Mouse (Mus musculus) layer of hippocampus, adult 8-10 months (tissue): ENCODE measurements around the gene Eipr1. TPM values are rescaled to one million over a fixed set of nuclear protein-coding genes. Genes with fewer than 3 reads are reported as not detected.

Experiments
- DNase-seq, 2 experiments: peaks; one replicate each; pipeline ENCODE4 v3.0.0; 2022; ENCODE audit warnings: low spot score in 2 of 2
- total RNA-seq, 4 experiments: library from RNA; stranded (reverse); gene quantifications; 2 replicates each; pipeline ENCODE4 v1.2.4; 2022

Eipr1 gene
- total RNA-seq, 4 experiments from 2014 or later = 45.7 to 63.2 (median 54.1) TPM

DNA sequence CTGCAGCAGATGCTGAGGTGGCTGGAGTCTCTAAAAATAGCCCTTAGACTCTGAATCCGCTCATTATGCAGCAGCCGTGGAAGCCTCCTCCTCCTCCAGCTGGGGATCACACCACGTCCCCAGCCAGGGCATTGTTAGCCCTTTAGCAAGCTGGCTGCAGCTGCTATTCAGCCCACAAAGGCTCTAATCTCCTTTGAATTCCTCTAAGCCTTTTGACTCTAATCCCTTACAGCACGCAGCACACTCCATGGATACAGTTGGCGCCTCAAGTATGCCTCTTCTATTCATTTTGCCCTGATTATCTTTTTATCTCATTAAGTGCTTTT, 65.8 kb downstream of the Eipr1 start:
- DNase-seq = peak; percentile 45 to 51

DNA sequence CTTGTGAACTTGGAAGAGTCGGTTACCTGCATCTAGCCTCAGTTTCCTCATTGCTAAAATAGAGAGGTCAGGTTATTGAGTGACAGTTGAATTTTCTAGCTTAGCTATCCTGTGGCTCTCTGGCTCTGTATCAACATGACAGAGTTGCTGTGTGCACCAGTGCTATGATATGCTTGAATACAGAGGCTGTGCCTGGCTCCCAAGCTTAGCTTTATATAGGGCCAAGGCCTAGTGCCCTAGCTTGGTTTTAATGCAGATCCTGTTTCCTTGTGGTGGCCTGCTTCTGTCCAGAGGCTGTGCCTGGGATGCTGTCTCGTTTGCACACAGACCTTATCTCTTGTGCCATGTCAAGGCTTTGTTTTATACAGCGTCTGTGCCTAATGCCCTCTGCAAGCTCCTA, 66.3 kb downstream of the Eipr1 start:
- no peak for DNase-seq

DNA sequence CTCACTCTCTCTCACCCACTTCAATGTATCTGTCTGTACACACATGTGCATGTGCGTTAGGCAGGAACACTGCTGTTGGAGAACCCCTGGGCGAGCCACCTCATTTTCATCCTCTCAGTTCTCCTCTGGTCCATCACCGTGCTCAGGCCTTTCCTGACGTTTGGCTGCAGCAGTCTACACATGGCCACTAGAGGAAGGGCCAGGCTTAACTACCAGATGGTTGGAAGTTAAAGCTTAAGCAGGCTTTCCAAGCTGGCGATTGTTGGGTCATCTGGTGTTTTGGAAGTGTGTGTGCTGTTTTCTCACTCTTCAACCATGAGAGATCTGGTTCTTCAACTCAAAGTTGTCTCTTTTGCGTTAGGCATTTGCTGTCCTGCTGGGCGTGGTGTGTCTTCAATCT, 71.9 kb downstream of the Eipr1 start:
- no peak for DNase-seq

DNA sequence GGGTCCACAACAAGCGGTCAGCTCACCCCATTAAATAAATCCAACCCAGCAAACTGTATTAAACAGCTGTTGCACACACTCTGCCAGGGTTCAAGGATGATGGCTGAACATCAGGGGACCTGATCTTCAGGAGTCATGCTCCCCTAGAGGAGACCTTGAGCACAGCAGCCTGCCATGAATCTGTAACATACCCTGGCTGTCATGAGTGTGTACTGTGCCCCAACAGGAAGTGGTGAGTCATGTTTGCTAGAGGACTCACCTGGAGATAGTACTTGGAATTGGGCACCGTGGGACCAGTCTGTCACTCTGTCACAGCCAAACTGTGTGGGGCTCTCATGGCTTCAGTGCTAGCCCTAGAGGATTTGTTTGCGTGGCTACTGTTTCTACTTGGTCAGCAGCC, 77.9 kb downstream of the Eipr1 start:
- no peak for DNase-seq

DNA sequence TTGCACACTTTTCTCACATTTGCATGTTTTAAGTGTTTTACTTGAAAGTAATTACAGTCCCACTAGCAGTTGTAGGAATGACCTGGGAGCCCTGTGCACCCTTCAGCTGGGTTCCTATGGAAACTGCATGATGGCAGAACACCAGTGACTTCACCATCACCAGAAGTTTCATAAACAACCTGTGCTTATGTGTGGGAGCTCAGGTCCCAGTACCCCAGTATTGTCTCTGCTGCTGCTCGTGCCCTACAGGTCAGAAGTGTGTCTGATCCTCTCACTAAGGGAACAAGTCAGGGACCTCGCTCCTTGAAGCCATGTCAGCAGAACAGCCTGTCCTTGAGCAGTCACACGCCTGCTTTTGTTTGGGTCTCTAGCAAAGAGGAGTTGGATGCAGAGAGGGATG, 78.9 kb downstream of the Eipr1 start:
- no peak for DNase-seq

DNA sequence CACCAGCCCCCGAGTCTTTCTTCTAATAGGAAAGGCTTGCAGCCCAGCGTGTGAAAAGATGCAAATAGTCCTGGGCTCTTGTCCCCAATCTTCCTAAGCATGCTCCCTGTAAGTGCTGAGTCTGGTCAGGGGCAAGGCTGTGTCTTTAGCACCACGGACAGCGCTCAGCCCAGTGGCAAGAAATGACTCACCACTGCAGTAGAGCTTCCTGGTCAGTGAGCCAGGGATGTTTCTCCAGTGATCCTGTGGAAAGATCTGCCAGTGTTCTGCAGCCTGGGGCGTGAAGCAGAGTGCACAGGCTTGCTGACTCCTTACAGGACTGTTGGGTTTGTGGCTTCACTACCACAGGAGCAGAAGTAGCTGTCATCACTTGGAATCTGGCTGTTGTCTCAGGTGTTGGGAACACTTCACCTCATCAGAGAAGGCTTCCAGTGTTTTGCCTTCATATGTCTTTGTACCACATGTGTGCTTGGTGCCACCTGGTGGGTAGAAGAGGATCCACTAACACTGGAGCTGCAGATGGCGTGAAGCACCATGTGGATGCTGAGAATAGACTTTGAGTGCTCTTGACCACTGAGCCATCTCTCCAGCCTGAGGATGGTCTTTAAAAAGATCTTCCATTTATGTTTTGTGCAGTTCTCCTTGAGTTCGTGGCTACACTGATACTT, 79.6 kb downstream of the Eipr1 start:
- DNase-seq = peak; percentile 63 to 74

DNA sequence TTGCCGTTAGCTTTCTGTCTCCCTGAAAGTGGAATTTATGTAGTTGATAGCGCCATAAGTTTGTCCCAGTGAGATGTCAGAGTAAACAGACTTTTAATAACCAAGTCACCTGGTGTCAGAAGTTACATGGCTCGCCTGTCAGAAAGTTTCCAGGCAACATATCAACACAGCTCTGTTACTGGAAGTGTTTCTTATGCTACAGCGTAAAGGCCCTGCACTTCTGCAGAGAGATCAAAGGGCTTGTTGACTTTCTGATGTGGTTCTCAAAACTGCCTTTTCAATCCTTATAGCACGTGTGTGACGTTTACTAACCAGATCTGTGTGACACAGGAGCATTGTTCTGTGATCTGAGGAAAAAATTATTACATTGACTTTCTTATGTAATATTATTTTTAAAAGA, 82.7 kb downstream of the Eipr1 start:
- DNase-seq = no peak

DNA sequence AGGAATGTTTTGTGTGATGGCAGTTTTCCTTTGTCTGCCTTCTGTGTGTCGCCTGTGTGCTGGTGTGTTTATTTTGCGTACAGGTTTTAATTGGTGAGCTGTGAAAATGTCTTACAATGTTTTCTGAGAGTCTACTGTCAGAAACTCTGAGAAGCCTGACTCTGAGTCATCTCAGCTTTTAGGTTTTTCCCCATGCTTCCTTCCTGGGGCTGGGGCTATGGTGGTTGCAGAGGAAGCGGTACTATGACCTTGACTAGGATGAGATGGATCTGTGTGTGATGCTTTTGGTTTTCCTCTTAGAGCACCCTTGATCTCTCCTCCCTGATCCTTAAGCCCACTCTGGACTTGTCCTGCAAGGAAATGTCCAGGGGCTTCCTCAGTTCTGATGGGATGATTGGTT, 84.1 kb downstream of the Eipr1 start:
- no peak for DNase-seq

DNA sequence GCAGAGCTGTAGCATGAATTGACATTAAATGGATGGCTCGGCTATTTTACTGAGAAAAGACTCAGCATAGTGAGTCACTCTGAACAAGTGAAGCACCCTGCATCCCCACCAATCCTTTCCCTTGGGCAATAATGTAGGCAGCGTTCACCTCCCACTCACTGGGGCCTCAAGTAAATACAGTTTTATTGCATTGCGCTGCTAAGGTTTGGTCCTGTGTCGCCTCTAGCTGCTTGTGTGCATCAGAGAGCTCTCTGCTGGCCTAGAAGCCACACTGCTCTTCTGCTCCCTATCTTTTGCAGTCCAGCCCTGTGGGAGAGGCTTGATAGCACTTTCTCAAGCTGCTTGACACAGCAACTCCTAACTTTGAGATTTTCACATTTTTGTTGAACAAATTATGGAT, 86.7 kb downstream of the Eipr1 start:
- DNase-seq = no peak

DNA sequence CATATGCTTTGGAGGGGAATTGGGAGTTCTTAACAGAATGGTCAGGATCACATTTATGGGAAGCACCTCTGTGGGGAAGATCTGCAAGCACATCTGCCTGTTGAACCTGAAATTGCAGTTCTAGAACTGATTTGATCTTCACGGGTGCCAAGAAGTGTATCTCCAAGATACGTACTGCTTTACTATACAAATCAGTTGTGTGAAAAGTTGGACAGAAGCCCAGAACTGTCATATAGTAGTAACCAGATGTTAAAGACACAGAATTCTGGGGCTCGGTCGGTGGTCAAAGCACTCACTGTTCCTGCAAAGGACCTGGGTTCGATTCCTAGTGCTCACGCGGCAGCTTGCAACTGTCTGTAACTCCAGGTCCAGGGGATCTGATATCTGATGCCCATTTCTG, 87.4 kb downstream of the Eipr1 start:
- DNase-seq = no peak

DNA sequence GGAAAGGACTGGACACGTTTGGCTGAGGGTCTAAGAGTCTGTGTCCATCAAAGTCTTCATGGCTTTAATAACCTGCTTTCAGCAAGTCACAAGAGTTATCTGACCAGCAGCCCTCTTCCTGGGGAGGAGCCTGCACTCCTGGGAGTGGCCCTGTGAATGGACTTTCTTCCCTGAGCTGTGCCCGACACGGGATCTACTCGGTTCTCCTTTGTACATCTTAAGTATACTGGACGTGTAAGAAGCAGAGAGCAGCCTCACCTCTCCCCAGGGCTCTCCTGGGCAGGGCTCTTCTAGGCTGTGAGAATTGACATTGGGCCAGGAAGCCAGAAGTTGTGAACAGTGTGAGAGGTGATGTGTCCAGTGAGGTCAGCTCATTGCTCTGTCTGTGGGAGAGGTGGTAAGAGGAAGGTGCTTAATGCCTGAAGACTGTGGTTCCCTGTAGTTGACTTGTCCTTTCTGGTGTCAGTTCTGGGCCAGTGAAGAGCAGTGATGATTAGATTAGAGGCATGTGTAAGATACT, 89.6 kb downstream of the Eipr1 start:
- DNase-seq = no peak

DNA sequence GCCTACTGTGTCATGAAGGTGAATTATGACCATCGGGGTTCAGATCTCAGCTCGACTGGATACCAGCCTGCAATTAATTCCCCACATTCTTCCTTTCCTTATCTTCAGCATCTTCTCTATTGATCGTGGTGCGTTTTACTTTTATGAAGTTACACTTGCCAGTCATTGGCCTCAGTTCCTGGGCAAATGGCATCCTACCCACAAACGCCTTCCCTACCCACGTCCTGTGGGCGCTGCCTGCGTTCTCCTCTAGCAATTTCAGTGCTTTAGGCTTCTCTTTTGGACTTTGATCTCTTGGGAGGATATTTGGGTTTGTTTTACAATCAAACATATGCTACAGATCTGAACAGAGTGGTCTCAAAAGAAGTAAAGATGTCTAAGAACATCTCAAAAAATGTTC, 94.2 kb downstream of the Eipr1 start:
- no peak for DNase-seq

DNA sequence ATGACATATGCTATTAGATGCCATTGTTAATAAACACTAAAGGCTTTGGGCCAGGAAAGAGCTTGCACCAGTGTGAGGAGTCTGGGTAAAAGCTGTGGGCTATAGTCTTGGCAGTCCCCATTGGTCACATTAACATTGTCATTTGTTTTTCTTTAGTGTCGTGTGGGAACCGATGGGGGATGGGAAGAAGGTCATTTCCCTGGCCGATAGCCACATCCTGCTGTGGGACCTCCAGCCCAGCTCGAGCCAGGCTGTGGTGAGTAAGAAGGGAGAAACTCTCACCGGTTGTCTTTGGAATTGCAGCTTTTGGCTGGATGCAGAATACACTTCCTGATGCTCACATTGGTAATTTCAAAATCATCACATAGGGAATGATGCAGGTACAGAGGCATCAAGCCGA, 95.8 kb downstream of the Eipr1 start:
- no peak for DNase-seq

DNA sequence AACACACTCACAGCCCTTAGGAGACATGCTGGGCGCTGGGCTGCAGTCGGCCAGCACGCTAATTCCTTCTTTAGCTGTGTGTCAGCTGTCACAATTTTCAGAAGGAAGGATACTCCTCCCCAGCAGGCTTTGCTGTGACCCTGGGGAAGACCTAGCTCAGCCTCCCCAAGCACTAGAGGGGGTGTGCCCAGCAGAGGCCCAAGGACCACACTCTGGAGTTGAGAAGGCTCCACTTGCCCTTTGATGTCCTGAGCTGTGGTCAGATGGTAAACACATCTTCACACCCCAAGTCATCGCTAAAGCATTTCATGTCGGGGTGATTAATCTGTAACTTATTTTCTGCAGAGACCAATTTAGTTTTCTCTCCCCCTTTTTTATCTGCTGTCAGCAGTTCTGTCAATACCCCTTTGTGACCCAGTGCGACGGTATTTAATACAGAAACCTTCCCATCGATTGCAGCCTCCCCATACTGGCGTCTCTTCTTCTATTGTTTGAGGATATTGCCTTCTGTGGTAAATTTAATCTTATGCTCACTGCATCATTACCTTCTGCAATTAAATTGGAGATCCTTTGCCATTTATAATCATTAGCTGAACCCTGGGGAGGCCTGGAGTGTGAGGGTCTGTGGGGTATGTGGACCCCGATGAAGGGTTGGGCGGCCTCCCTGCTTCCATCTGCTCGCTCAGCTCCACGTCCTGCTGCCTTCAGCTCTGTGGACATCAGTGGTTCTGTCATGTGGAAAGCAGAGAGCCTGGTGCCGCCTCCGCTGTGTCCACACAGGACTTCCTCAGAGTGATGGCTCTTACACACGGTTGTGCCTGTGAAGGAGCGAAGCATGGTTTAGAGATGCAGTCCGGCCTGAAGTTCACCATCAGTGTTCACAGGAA, 97.4 kb downstream of the Eipr1 start:
- no peak for DNase-seq

DNA sequence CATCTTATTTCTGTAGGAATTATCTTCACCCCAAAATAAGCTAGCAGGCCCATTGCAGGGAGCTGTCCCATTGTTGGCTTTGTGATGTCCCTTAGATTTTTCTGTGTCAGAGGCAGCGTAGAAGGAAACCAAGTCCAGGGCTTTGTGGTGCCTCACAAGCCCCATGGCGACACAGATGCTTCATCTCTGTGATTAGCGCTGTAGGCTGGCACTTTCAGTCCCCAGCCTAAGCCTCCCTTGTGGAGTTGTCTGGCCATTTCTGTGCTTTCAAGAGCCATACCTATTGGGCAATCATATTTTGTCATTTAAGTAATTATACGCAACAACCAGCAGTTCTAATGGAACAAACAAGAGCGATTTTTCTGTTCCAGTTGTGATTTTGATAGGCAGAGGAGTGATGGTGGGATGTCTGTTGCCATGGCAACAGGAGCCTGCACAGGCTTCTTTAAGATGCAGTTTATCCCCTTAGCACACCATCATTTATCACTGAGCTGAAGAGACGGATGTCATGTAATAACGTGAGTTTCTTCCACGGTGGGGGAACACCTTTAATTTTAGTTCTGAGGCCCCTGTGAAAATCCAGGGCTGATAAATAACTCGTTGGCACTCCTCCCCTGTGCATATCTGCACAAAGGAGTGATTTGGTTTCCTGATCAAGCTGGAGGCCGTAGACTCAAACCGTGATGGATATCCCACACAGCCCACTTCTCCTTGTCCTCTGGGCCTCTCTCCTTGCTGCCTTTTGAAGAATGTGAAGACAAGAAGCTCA, 108.1 kb downstream of the Eipr1 start:
- no peak for DNase-seq

DNA sequence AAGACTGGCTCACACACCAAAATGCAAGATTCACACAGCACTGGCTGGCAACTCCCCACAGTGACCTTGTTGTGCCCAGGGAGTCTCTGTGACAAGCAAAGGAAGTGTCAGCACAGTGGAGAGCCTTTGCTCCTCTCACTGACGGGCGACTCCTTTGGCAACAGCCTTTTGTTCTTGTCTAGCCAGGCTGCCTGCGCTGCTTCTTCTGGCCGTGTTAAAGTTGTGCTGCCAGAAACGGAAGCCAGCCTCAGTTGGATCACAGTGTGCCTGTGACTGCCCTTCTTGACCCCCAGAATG, 108.6 kb downstream of the Eipr1 start:
- no peak for DNase-seq

DNA sequence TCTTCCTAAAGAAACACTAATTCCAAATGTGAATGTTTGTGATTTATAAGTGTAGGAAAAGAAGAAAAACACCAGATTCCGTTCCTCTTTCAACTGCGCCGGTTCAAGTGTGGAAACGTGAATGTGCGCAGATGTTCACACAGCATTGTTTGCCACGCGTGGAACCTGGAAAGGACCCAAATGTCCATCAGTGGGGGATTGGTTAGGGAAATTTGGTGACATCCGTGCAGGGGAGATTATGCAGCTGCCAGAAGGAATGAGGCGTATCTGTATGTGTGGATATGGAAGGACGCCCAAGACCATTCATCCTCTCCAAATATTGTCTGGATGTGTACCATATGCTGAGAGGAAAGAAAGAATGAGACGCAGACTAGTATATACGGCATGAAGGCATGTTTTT, 111.7 kb downstream of the Eipr1 start:
- DNase-seq = peak in 1 of 2 experiments; percentile 48

DNA sequence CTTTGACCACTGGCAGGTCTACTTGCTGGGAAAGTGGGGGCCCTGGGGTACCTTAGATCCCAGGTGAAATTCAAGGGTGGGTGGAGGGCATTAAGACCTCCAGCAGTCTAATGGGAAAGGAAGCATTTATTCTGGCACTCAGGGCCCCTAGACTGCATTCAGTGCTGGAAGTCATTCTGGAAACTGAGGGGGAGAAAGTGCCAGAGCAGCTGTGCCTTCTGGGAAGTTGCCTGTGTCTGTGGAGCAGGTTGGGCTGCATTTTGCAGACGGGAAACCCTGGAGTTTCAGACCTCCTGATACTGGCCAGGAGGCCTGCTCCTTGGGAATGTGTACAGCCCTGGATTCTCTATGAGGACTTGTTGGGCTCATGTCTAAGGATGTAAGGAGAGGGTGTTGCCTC, 114.5 kb downstream of the Eipr1 start:
- DNase-seq = no peak

DNA sequence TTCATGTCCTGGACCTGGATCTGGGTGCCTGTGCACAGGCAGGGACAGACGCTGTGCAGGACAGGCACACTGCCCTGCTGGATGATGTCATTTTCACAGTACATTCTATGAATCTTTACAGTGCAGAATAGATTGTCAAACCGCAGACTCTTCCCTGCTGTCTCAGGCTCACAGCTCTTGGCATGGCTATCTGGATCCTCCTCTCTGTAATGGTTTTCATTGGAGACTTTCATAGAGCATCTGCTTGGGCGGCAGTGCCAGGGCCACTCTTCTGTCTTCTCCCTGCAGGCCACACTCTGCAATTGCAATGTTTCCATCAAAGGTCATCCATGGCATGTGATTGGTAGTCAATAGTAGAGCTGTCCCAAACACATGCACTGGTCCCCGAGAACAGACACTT, 117.2 kb downstream of the Eipr1 start:
- no peak for DNase-seq

DNA sequence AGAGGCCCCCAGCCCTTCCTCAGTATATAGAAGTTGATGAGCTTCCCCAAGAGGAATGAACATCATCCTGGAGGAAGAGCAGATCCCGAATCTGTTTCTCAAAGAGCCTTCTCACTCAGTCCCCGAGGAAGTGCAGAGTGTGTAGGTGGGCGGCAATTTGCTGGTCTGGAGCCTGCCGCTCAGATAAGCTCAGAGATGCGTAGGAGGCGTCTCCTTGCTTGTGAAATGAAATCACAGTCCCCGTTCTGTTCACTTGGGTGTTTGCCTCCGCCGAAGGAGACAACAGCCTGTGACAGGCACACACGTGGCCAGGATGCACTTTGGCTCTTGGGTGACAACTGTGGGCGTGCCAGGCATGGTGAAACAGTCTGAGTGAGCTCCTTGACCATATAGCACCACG, 120.7 kb downstream of the Eipr1 start:
- DNase-seq = peak; percentile 85 to 90

DNA sequence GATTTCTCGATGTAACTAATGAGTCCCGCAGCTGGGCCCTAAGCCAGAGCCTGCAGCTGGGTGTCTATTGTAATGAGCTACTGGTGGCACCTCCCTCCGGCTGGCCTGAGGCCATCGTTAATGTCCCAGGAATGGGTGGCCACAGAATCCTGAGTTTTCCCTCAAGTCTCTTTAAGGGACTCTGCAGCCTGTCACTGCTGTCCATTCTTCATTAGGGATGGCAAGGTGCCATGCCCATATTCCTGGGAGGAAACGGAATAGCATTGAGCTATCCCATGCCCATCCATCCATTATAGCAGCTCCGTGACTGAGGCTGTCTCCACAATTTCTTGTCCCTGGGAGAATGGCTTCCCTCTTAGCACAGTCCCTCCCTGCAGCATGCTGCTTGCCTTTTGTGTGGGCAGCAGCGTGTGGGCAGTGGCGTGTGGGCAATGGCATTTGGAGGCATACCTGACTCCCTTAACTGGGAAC, 123.2 kb downstream of the Eipr1 start:
- peak in 1 of 2 experiments; percentile 53 for DNase-seq

DNA sequence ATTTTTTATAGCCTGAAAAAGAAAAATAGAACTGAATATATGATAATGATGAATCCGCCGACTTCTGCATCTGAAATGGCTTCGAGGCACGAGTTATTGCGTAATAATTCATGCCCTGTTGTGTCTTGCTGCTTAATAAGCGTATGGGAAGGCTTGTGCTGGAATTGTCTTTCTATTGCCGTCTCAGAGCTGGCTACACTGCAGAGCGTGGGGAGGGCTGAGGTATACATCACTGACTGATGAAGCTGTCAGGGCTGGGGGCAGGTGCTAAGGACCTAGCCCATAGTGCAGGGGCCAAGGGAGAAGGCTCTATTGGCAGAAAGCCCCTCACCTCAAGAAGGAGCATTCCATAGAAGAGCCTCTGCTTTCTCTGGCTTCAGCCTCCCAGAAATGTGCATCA, 123.9 kb downstream of the Eipr1 start:
- no peak for DNase-seq
